In the genomic region with DNA sequence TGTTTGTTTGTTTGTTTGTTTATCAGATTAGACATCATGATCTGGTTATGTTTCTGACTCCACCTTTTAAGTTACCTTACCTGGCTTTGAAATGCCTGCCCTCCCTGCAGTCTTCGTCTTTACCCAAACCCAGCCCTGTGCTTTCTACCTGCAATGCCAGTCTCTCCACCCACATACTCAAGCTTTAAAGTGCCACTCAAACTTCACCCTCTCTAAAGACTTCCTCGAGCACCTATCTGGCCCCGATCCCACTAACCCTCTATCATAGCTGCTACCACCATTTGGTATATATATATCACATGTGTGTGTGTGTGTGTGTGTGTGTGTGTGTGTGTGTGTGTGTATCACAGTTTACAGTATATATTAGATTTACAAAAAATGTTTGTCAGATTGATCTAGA, we compare ENCODE assay signal across 26 mouse cellular contexts.
DNase-seq lines count a peak whose midpoint lies in the region; ATAC-seq lines count a peak whose summit lies in the region.
"Had no signal": no experiment of that assay in that cellular context is flagged by ENCODE, and none has a peak within 500 bp of the region (broad histone marks: within the 10 kb centered on the region; RNA-seq: fewer than 3 reads in every experiment).

No protein-coding gene starts in this region.

- no peaks in the 10 kb centered on the region for H3K27me3 ChIP-seq in lung, embryonic 16.5 days (ENCODE audit: control insufficient read depth, insufficient read depth, low read depth, low read length)
- H3K27me3 ChIP-seq in kidney, embryonic 16.5 days (ENCODE audit: insufficient read depth, low read length) = peaks cover 2% of the 10 kb centered on the region; the same call in 1 of the 2 replicates
- no peaks in the 10 kb centered on the region for H3K27me3 ChIP-seq in forebrain, embryonic 11.5 days (ENCODE audit: control insufficient read depth, insufficient read depth, low read length)
- H3K27me3 ChIP-seq: embryonic facial prominence, embryonic 12.5 days; forebrain, embryonic 15.5 days; hindbrain, embryonic 13.5 days; Patski had no signal

- H3K4me3 ChIP-seq in lung, embryonic 16.5 days (ENCODE audit: low read length) = no peak overlapping the region
- no peak overlapping the region for H3K4me3 ChIP-seq in kidney, embryonic 16.5 days (ENCODE audit: low read length)
- H3K4me3 ChIP-seq in forebrain, embryonic 11.5 days (ENCODE audit: low read depth, low read length) = no peak overlapping the region
- H3K4me3 ChIP-seq: embryonic facial prominence, embryonic 12.5 days; embryonic facial prominence, embryonic 15.5 days; forebrain, embryonic 12.5 days; forebrain, embryonic 15.5 days; heart, embryonic 12.5 days; heart, embryonic 15.5 days; hindbrain, embryonic 10.5 days; hindbrain, embryonic 13.5 days had no signal

- H3K4me1 ChIP-seq in lung, embryonic 16.5 days (replicated peaks; ENCODE audit: control insufficient read depth, insufficient read depth, low read length) = no peaks in the 10 kb centered on the region
- peaks cover 5% of the 10 kb centered on the region; the same call in 1 of the 2 replicates for H3K4me1 ChIP-seq in kidney, embryonic 16.5 days (ENCODE audit: insufficient read depth, low read length)
- no peaks in the 10 kb centered on the region for H3K4me1 ChIP-seq in forebrain, embryonic 11.5 days (replicated peaks; ENCODE audit: control insufficient read depth, insufficient read depth, low read length)
- H3K4me1 ChIP-seq: embryonic facial prominence, embryonic 12.5 days; embryonic facial prominence, embryonic 15.5 days; forebrain, embryonic 12.5 days; forebrain, embryonic 15.5 days; heart, embryonic 12.5 days; heart, embryonic 15.5 days; hindbrain, embryonic 10.5 days had no signal

- 35% methylated on average over 3 of the region's 3 CpGs for WGBS in lung, embryonic 16.5 days
- 63% methylated on average over 3 of the region's 3 CpGs for WGBS in kidney, embryonic 16.5 days
- 83% methylated on average over 3 of the region's 3 CpGs for WGBS in forebrain, embryonic 11.5 days

- H3K36me3 ChIP-seq in lung, embryonic 16.5 days (ENCODE audit: control insufficient read depth, insufficient read depth, low read length) = no peaks in the 10 kb centered on the region
- no peaks in the 10 kb centered on the region for H3K36me3 ChIP-seq in kidney, embryonic 16.5 days (ENCODE audit: insufficient read depth, low read length)
- H3K36me3 ChIP-seq in forebrain, embryonic 11.5 days (ENCODE audit: control insufficient read depth, insufficient read depth, low read length) = no peaks in the 10 kb centered on the region
- H3K36me3 ChIP-seq: embryonic facial prominence, embryonic 12.5 days; embryonic facial prominence, embryonic 15.5 days; forebrain, embryonic 12.5 days; forebrain, embryonic 15.5 days; G1E; heart, embryonic 12.5 days; heart, embryonic 15.5 days; hindbrain, embryonic 10.5 days; hindbrain, embryonic 13.5 days had no signal

- no peak overlapping the region for H3K9ac ChIP-seq in lung, embryonic 16.5 days (ENCODE audit: low read length)
- H3K9ac ChIP-seq in kidney, embryonic 16.5 days (replicated peaks; ENCODE audit: low read length) = no peak overlapping the region
- H3K9ac ChIP-seq in forebrain, embryonic 11.5 days (ENCODE audit: low read length) = no peak overlapping the region
- H3K9ac ChIP-seq: embryonic facial prominence, embryonic 12.5 days; embryonic facial prominence, embryonic 15.5 days; forebrain, embryonic 12.5 days; forebrain, embryonic 15.5 days; heart, embryonic 12.5 days; heart, embryonic 15.5 days; hindbrain, embryonic 13.5 days had no signal

- H3K4me2 ChIP-seq in lung, embryonic 16.5 days (ENCODE audit: low read depth, low read length) = no peak overlapping the region
- no peak overlapping the region for H3K4me2 ChIP-seq in kidney, embryonic 16.5 days (replicated peaks; ENCODE audit: low read depth, low read length)
- no peak overlapping the region for H3K4me2 ChIP-seq in forebrain, embryonic 11.5 days (ENCODE audit: low read depth, low read length, severe bottlenecking)
- H3K4me2 ChIP-seq: embryonic facial prominence, embryonic 12.5 days; embryonic facial prominence, embryonic 15.5 days; forebrain, embryonic 12.5 days; forebrain, embryonic 15.5 days; heart, embryonic 12.5 days; heart, embryonic 15.5 days had no signal

- H3K9me3 ChIP-seq in lung, embryonic 16.5 days (ENCODE audit: control insufficient read depth, low read length) = no peaks in the 10 kb centered on the region
- no peaks in the 10 kb centered on the region for H3K9me3 ChIP-seq in kidney, embryonic 16.5 days (ENCODE audit: low read length)
- H3K9me3 ChIP-seq in forebrain, embryonic 11.5 days (ENCODE audit: control insufficient read depth, low read length) = no peaks in the 10 kb centered on the region
- H3K9me3 ChIP-seq: embryonic facial prominence, embryonic 12.5 days; embryonic facial prominence, embryonic 15.5 days; forebrain, embryonic 12.5 days; forebrain, embryonic 15.5 days; G1E; heart, embryonic 12.5 days; heart, embryonic 15.5 days; hindbrain, embryonic 10.5 days; hindbrain, embryonic 13.5 days had no signal

- ATAC-seq in lung, embryonic 16.5 days (ENCODE audit: low read depth) = peak; percentile 80
- no peak for ATAC-seq in kidney, embryonic 16.5 days (ENCODE audit: low FRiP score, low TSS enrichment)
- ATAC-seq in forebrain, embryonic 11.5 days (replicated peaks; ENCODE audit: low FRiP score) = no peak
- ATAC-seq: forebrain, embryonic 15.5 days; hindbrain, postnatal 0 days; inflammation-experienced regulatory T-cells, adult 6 months; Patski had no signal

- H3K27ac ChIP-seq in lung, embryonic 16.5 days (ENCODE audit: low read length) = no peak overlapping the region
- H3K27ac ChIP-seq in kidney, embryonic 16.5 days (ENCODE audit: low read length) = no peak overlapping the region
- no peak overlapping the region for H3K27ac ChIP-seq in forebrain, embryonic 11.5 days (ENCODE audit: low read depth, low read length)
- H3K27ac ChIP-seq: embryonic facial prominence, embryonic 12.5 days; embryonic facial prominence, embryonic 15.5 days; forebrain, embryonic 12.5 days; forebrain, embryonic 15.5 days; heart, embryonic 15.5 days; hindbrain, embryonic 10.5 days; hindbrain, postnatal 0 days had no signal

- DNase-seq in lung, adult 18-20 months = peak; percentile 9 to 47
- peak; percentile 25 for DNase-seq in lung, postnatal 14 days
- DNase-seq in forebrain, embryonic 11.5 days (ENCODE audit: low spot score) = no peak
- no peak for DNase-seq in yolk sac, embryonic 10.5 days (ENCODE audit: low spot score)
- DNase-seq: B cell, adult 2 months; cerebellum, adult 11 months; cerebellum, adult 2 months; cerebellum, adult 9-11 months; cerebellum, postnatal 25 days; gastrocnemius, postnatal 36 days; heart, postnatal 10 days; heart, postnatal 36 days had no signal

Comparison
In these comparisons a context has a peak if more than half of its experiments do, and no peak if none do; other contexts are left out.
1. DNase-seq: peak in lung, adult 18-20 months (2 of 2) and lung, postnatal 14 days (single experiment); none in forebrain, embryonic 11.5 days (single experiment) and yolk sac, embryonic 10.5 days (single experiment).